Mouse (Mus musculus) brain, adult 2 months (tissue): ENCODE measurements around the gene Hnrnpu.
A peak's percentile ranks its signal among the peaks of the same experiment; 100 is the strongest.

ENCODE experiments used
- DNase-seq: peaks from one replicate; pipeline ENCODE4 v3.0.0; 2011; ENCODE audit warnings: low read depth, low spot score

Gene Hnrnpu

DNA sequence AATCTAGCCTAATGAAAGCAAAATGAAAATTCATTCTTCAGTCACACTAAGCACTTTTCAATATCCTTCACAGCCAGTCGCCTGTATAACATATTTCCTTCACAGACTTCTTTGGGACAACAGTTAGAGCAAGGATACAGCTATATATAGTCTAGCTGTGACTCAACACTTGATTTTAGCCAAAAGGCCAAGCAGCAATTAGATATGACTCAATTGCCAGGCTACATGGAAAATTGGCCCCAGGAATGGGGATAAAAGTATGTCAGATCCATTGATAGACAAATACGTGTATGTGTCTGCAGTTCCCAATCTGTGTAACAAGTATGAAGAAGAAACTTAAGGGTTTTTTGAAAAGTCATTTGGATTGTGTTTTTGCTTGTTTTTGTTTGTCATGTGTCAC, 2.6 kb upstream of the Hnrnpu start:
- no peak for DNase-seq

DNA sequence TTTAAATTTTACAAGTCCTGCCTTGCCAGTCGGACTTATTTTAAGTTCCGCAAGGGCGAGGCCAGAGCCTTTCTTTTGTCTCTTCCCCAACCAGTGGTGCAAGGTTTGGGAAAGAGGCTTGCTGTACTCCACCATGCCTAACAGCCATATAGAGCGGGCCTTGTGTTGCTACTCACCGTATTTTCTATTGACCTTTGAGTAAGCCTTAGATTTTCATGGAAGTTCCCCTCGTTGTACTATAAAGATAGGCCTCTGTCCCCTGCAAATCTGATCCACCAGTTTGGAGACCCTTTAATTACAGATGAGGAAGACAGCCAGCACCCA, 683 bp upstream of the Hnrnpu start:
- peak; percentile 27 for DNase-seq

DNA sequence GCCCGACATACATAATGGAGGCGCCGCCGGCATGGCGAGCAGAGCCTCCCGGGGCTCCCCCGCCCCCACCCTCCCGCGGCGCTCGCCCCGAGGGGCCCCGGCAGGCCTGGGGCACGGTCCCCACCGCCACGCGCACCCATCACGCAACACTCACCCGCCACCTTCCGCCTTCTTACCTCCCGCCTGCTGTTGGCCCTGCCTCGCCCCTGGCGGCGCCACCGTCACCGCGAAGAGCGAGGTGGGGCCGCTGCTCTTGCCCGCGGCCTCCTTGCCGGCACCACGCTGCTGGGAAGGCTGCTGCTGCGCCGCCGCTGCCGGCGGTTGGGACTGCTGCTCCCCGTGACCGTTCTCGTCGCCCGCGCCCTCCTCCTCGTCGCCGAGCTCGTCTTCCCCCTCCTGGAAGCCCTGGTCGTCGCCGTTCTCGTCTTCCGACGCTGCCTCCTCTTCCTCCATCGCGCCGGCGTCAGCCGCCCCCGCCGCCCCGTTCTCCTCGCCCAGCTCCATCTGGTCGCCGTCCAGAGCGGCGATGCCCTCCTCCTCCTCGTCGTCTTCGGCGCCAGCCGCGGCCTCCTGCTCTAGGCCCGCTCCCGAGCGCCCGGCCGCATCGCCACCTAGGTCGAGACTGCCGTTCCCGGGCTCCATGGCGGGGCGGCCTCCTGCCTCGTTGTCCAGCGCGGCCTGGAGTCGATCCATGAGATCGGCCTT, 668 bp downstream of the Hnrnpu start:
- DNase-seq = peak; percentile 56

- DNase-seq = peak; percentile 96
Observed at GRCm38 (mm10) chr1:178336289-178336775, 1.3 kb downstream of the Hnrnpu start.

DNA sequence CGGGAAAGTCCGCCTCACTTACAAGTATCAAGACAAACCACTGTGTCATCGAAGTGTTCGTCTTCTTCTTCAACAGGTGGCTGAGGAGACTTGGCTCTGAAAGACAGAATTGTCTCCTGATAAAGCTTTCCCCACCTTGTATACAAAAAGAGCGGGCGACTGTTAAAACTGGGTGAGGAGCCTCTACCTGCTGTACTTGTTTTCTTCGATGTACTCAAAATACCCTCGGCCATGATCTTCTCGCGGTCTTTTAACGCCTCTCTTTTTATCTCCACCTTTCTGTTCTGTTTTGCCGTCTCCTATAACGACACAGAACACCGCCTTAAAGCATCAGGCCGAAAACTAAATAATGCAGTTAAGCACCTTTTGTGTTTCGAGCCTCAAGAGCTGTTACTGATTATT, 1.7 kb downstream of the Hnrnpu start:
- DNase-seq = peak; percentile 16

- no peak for DNase-seq
Observed at GRCm38 (mm10) chr1:178329946-178330345, 7.7 kb downstream of the Hnrnpu start.

GRCm38 (mm10) chr1:178329017-178329416, 8.6 kb downstream of the Hnrnpu start:
- no peak for DNase-seq

DNA sequence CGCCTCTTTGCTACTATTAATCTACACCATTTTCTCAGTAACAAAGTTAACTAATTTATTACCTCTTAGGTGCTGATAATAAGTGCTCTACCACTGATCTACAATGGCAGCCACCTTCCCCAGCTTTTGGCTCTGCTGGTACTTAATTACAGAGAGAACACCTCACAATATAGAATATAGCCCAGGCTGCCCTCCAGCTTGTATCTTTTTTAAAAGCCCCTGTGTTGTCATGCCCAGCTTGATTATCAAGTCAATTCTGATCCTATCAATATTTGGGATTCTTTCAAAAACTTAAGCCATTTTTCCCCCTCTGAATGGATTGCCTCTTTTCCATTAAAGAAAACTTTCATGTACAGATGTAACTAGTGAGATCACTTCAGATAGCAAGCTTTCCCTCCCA, 10.6 kb downstream of the Hnrnpu start:
- DNase-seq = no peak

DNA sequence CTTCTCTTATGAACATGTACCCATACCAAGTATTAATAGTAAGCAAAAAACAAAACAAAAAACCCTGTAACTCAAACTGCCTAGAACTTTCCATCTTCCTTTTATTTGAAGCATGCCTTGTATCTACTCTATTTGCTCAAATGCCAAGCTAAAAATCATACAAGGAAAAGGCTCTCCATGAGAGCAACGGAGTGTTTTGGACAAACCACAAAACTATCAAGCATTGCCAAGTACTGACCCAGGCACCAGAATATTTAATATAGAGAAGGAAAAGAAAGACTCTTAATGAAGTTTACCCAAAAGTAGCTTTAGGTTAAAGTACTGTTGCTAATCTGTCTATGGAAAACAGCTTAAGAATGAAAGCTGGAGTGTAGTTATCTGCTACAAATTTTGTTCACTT, 11.2 kb downstream of the Hnrnpu start:
- DNase-seq = no peak

DNA sequence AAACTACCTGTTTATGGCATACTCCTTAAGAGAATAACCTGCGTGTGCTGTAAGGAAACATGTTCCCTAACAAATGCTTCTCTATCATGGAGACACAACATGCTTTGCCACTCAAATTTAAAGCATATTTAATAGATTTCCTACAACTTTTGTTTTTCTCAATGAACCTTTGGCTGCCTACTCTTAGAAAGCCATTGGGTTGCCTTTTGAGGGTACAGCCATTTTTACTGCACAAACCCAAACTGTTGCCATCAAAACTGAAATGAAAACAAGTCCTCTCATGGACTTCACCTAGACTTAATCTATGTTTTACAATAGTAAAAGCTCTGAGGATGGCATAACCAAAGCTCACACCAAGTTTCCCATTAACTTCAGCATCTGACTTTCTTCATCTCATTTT, 13.0 kb downstream of the Hnrnpu start:
- no peak for DNase-seq

DNA sequence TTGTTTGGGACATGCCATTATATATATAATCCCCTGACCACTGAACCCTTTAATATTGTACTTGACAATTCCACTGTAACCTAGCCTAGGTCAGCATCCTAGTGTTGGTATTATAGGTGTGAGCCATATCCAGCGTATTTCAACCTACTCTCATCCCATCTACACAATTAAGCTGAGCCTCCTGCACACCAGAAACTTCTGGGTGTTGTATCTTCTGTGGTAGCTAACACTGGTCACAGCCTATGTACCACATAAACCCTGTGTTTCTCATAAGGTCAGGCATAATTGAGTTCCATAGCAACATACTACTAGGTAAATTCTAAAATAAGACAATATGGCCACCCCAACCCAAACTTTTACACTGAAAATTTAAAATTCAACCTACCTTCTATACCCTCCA, 14.4 kb downstream of the Hnrnpu start:
- no peak for DNase-seq

GRCm38 (mm10) chr1:178321730-178322357, 15.8 kb downstream of the Hnrnpu start:
- no peak for DNase-seq

GRCm38 (mm10) chr1:178320723-178321590, 16.6 kb downstream of the Hnrnpu start:
- peak; percentile 18 for DNase-seq

DNA sequence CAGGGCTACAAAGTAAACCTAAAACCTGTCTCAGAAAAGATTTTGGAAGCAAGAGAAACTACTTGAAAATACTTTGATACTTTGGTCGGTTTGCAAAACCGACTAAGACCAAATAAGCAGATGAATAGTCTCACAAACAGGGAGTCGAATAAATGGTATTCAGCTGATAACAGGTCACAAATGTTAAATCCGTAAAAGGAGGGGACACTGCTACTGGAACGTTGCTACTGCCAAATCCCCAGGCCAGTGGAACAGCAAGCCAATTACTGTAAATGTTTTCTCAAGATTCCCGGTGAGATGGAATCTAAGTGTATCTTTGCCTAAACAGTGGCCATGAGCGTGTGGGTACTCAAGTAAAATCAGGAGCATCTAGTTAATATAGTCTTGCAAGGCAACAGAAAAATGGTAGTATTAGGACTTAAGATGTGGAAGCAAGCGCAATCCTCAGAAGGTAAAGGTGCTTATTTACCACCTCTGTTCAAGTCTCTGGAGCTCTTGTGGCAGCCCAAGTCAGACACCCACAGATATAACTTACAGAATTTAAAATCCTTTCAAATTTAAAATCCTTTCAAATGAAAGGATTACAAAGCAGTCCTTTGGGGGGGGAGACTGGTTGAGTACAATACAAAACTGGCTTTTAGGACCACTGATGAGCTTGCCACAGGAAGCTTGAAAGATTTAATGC, 17.4 kb downstream of the Hnrnpu start:
- peak; percentile 31 for DNase-seq

- peak; percentile 56 for DNase-seq
Observed at GRCm38 (mm10) chr1:178319295-178320037, 18.1 kb downstream of the Hnrnpu start.

DNA sequence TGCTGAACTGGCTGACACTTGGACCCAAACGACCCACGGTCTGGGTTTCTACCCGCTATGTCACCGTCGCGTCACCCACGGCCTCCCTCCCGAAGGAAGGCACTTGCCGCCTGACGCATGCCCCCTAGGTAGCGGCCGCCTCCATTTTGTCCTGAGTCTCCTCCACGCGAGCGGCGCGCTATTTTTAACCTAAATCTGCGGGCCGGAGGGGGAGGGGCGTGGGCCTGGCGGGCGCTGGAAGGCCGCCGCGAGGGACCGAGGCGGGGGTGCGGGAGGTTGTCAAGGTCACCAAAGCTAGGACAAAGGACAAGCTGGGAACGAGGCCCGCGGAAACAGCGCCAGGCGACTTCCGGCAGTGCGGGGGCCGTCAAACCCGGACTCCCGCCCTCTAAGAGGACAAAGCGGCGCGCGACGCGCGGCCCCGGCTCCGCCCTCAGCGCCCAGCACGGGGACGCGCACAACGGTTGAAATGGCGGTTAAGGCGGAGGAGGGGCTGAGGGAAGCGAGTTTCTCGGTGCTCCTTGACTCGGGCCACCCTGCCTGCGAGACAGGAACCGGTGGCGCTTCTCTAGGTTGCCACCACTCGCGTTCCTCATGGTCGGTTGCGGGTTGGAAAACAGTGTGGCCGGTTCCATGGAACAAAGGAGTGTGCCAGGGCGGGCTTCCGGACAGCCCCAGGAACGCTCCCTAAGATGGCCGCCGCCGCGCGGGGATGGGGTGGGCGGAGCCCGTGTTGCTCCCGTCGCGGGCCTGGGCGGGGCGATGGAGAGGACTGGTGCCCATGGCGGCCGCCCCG, 19.0 kb downstream of the Hnrnpu start, which contains the start of gene Cox20:
TSS of gene Cox20 (plus strand) at position 742 of the 796 bp plus-strand sequence.
- DNase-seq = peak; percentile 99

GRCm38 (mm10) chr1:178318002-178318388, 19.6 kb downstream of the Hnrnpu start:
- DNase-seq = no peak

- peak; percentile 58 for DNase-seq
Observed at GRCm38 (mm10) chr1:178317275-178318001, 20.2 kb downstream of the Hnrnpu start.

DNA sequence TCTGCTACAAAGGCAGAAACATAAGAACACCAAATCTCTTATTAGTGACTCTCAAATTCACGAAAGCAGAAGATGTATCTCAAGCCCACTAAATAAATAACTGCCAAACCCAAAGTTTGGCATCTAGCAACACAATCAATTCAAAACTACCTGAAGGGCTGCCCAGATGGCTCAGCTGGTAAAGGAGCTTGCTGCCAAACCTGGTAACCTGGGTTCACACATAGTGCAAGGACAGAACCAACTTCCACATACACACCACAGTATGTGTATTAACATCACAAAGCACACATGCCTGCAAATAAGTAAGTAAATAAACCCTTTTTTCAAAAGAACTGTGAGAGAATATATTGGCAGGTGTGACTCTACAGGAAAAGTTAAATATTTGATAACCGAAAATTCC, 23.4 kb downstream of the Hnrnpu start:
- DNase-seq = no peak
